Mouse (Mus musculus): ENCODE data around the gene Pnmal1. TPM values are rescaled to one million over a fixed set of nuclear protein-coding genes. Genes with fewer than 3 reads are reported as not detected.

Gene Pnmal1
- 0.11 and 0.36 TPM in 2 replicates for polyA plus RNA-seq (2015; fragmentation: Nextera tagmentation; extraction: Ambion mirVana)

DNA sequence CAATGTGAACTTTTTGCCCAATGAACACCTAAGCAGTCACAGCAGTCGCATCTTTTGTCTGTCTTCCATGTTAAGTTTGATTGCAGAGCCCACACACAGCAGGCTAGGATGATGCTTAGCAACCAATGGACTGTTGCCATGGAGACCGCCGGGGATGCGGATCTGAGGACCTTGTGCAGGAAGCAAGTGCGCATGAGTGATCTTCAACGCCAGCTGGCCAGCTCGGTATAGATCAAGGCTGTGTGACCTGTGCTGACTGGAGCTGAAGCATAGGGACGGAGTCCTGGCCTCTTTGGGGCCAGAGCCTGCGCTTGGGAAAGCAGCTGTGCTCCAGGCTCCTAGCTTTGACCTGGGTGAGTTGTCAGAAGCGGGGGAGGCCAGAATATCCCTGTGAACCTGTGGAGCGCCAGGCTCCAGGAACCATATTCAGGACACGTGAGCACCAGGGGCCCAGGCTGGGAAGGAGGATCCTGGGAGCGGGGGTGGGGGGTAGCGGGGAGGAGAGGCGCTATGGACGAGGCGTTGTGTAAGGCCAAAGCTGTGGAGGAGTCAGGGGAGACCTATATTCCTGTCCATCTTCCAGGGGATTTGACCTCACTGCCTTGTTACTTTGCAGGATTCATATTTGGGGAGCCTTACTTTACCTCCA, at the start of gene Pnmal1:
TSS of gene Pnmal1 (plus strand) at position 141 of the 649 bp plus-strand sequence.
- ATAC-seq (ENCODE audit: borderline replicate concordance, extremely low read depth, low FRiP score, low TSS enrichment): peak; percentile 55; the same call in 1 of the 2 replicates
- 19% methylated on average over 17 of the region's 17 CpGs for WGBS
- no peak within 1 kb of the TSS for H3K9ac ChIP-seq

GRCm38 (mm10) chr7:16909909-16910308, 49.6 kb upstream of the Pnmal1 start:
- Histone ChIP-seq H3K4me2 (no peak overlapping the region), H3K9me3 (no peaks in the 10 kb centered on the region), H3K4me1 (peaks cover 29% of the 10 kb centered on the region), H3K27me3 (no peaks in the 10 kb centered on the region; the same call in 1 of the 2 replicates), H3K9ac (no peak overlapping the region), H3K36me3 (peaks cover 10% of the 10 kb centered on the region), H3K4me3 (no peak overlapping the region), H3K27ac (no peak overlapping the region)
- WGBS: 38% methylated on average over 10 of the region's 10 CpGs
- no peak for ATAC-seq (ENCODE audit: borderline replicate concordance, extremely low read depth, low FRiP score, low TSS enrichment)

More for the DNA sequence above, at the start of gene Pnmal1:
- H3K4me3 ChIP-seq: no peak within 1 kb of the TSS
- no peak within 1 kb of the TSS for H3K4me2 ChIP-seq
- no peaks in the 10 kb centered on the region for H3K36me3 ChIP-seq
- H3K9me3 ChIP-seq: no peaks in the 10 kb centered on the region
- no peaks in the 10 kb centered on the region for H3K4me1 ChIP-seq
- H3K27ac ChIP-seq: no peak within 1 kb of the TSS
- no peaks in the 10 kb centered on the region; the same call in 1 of the 2 replicates for H3K27me3 ChIP-seq

DNA sequence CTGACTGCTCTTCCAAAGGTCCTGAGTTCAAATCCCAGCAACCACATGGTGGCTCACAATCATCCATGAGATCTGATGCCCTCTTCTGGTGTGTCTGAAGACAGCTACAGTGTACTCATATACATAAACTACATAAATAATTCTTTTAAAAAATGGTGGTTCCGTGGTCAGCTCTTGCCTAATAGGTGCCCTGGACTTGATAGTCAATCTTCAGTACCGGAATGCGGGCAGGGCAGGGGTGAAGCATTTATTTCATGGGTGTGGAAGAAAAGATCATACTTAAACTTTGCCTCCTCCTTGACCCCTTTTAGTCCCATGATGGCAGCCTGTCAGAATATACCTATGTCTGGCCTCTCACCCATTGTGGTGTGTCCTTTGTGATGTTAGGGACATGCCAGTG, 47.6 kb upstream of the Pnmal1 start:
- H3K4me2 ChIP-seq: no peak overlapping the region
- ATAC-seq (ENCODE audit: borderline replicate concordance, extremely low read depth, low FRiP score, low TSS enrichment): no peak
- 85% methylated on average over 3 of the region's 3 CpGs for WGBS
- H3K27ac ChIP-seq: no peak overlapping the region
- H3K9ac ChIP-seq: no peak overlapping the region
- peaks cover 28% of the 10 kb centered on the region for H3K36me3 ChIP-seq
- H3K4me3 ChIP-seq: no peak overlapping the region
- no peaks in the 10 kb centered on the region for H3K9me3 ChIP-seq
- H3K4me1 ChIP-seq: peaks cover 28% of the 10 kb centered on the region
- H3K27me3 ChIP-seq: no peaks in the 10 kb centered on the region; the same call in 1 of the 2 replicates

- H3K4me1 ChIP-seq: peaks cover 27% of the 10 kb centered on the region
- H3K4me3 ChIP-seq: no peak overlapping the region
- no peak overlapping the region for H3K4me2 ChIP-seq
- 60% methylated on average over 6 of the region's 6 CpGs for WGBS
- H3K27ac ChIP-seq: no peak overlapping the region
- peaks cover 32% of the 10 kb centered on the region for H3K36me3 ChIP-seq
- no peak overlapping the region for H3K9ac ChIP-seq
- no peaks in the 10 kb centered on the region; the same call in 1 of the 2 replicates for H3K27me3 ChIP-seq
- no peak for ATAC-seq (ENCODE audit: borderline replicate concordance, extremely low read depth, low FRiP score, low TSS enrichment)
- H3K9me3 ChIP-seq: no peaks in the 10 kb centered on the region
Observed at GRCm38 (mm10) chr7:16912360-16912759, 47.1 kb upstream of the Pnmal1 start.

- Histone ChIP-seq H3K9ac (no peak overlapping the region), H3K36me3 (peaks cover 48% of the 10 kb centered on the region), H3K27me3 (no peaks in the 10 kb centered on the region), H3K4me3 (no peak overlapping the region), H3K4me1 (peaks cover 34% of the 10 kb centered on the region), H3K9me3 (no peaks in the 10 kb centered on the region), H3K4me2 (no peak overlapping the region), H3K27ac (no peak overlapping the region)
- WGBS: 30% methylated on average over 10 of the region's 10 CpGs
- ATAC-seq (ENCODE audit: borderline replicate concordance, extremely low read depth, low FRiP score, low TSS enrichment): peak; percentile 43; the same call in 1 of the 2 replicates
Observed at GRCm38 (mm10) chr7:16913806-16914452, 45.5 kb upstream of the Pnmal1 start.

DNA sequence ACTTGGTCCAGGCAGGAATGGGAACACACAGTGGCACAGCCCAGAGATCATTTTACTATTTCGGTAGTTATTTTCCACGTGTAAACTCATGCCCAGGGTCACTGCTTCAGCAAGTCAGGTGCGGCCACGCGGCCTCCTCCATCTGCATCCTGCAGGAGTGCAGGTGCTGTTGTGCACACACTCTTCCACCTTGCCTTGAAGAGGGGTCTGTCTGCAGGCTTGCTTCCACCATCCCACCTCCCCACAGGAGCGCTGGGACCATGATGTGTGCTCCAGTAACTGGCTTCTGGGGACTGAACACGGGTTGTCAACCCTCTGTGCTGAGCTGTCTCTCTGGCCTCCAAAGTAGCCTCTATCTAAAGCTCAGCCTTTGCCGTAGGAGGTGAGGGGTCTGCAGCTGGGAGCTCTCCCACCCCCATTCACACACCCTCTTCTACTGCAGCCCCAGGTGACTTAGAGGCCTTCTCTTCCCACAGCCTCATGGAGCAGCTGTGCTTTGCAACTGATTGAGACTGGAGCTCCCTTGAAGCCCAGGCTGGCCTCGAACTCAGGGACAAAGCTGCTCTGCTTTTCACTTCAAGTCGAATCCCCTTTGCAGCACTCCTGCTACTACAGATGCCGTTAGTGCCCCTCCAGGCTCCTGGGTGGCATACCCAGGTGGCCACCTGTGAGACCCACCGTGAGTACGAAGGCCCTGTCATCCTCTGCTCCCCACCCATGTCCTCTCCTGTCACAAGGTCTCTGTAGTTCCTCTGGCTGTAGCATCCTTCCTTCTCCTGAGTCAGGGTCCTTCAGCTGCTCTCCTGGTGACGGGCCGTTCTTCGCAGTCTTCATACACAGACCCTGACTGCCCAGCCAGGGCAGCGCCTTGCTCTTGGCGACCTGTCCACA, 44.8 kb upstream of the Pnmal1 start:
- no peak overlapping the region for H3K27ac ChIP-seq
- no peaks in the 10 kb centered on the region for H3K27me3 ChIP-seq
- ATAC-seq (ENCODE audit: borderline replicate concordance, extremely low read depth, low FRiP score, low TSS enrichment): no peak
- no peak overlapping the region for H3K4me3 ChIP-seq
- peaks cover 53% of the 10 kb centered on the region for H3K36me3 ChIP-seq
- peaks cover 37% of the 10 kb centered on the region for H3K4me1 ChIP-seq
- 81% methylated on average over 18 of the region's 18 CpGs for WGBS
- H3K4me2 ChIP-seq: no peak overlapping the region
- H3K9ac ChIP-seq: no peak overlapping the region
- H3K9me3 ChIP-seq: no peaks in the 10 kb centered on the region

DNA sequence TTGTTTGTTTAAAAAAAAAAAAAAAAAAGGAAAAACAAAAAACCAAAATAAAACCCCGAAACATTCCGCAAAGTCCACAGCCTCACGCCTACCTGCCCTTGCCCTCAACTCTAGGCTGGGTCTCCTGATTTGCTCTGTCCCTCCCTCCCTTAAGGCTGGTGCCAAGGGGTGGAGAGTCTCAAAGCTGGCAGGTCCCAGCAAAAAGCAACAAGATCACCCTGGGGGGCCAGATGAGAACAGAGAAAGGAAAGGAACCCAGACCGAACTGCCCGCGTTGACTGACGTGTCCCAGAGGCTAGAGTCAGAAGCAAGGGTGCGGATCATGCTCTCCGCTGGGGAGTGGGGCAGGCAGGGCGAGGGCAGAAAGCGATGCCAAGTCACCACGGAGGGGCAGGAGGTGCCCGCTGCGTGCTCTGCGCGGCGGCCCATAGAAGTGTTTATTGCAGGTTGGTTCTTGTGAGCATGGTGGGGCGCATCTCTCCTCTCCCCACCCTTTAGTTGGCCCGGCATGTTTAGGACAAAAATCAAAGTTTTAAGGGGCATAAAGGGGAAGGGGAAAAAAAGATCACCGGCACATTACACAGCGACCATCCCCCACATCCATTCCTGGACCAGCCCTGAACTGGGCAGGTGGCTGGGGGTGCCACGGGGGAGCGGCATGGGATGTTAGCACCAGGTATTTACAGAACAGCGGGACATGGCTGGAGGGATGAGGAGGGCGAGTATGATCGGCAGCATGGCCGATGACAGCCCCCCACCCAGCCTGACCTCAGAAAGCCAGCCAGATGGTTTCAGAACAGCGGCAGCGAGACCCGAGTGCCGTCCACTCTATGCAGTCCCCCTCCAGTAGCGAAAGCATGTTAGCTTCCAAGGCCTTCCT, 43.8 kb upstream of the Pnmal1 start:
- Histone ChIP-seq H3K27me3 (no peaks in the 10 kb centered on the region), H3K36me3 (peaks cover 57% of the 10 kb centered on the region), H3K4me3 (no peak overlapping the region), H3K27ac (no peak overlapping the region), H3K4me2 (no peak overlapping the region), H3K4me1 (peaks cover 42% of the 10 kb centered on the region), H3K9ac (no peak overlapping the region), H3K9me3 (no peaks in the 10 kb centered on the region)
- 78% methylated on average over 32 of the region's 32 CpGs for WGBS
- no peak for ATAC-seq (ENCODE audit: borderline replicate concordance, extremely low read depth, low FRiP score, low TSS enrichment)

- H3K36me3 ChIP-seq: peaks cover 61% of the 10 kb centered on the region
- ATAC-seq (ENCODE audit: borderline replicate concordance, extremely low read depth, low FRiP score, low TSS enrichment): no peak
- 51% methylated on average over 29 of the region's 30 CpGs for WGBS
- no peak overlapping the region for H3K4me3 ChIP-seq
- H3K27ac ChIP-seq: no peak overlapping the region
- no peak overlapping the region for H3K4me2 ChIP-seq
- no peaks in the 10 kb centered on the region for H3K9me3 ChIP-seq
- peaks cover 51% of the 10 kb centered on the region for H3K4me1 ChIP-seq
- no peaks in the 10 kb centered on the region for H3K27me3 ChIP-seq
- no peak overlapping the region for H3K9ac ChIP-seq
Observed at GRCm38 (mm10) chr7:16916342-16917265, 42.9 kb upstream of the Pnmal1 start.

DNA sequence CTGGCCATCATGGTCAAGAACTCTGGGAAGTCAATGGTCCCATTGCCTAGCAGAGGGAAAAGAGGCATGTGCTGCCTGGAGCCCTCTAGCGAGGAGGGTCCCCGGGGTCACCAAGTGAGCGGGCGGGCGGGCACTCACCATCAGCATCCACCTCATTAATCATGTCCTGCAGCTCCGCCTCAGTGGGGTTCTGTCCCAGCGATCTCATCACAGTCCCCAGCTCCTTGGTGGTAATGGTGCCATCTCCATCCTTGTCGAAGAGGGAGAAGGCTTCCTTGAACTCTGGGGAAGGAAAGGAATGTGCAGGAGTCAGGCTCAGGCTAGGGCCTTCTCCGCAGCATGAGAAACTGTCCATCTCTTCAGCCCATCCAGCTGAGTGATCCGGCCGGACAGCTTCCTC, 42.0 kb upstream of the Pnmal1 start:
- Histone ChIP-seq H3K27ac (no peak overlapping the region), H3K4me2 (no peak overlapping the region), H3K4me3 (no peak overlapping the region), H3K9ac (no peak overlapping the region), H3K9me3 (no peaks in the 10 kb centered on the region), H3K36me3 (peaks cover 61% of the 10 kb centered on the region), H3K4me1 (peaks cover 60% of the 10 kb centered on the region), H3K27me3 (no peaks in the 10 kb centered on the region)
- no peak for ATAC-seq (ENCODE audit: borderline replicate concordance, extremely low read depth, low FRiP score, low TSS enrichment)
- 60% methylated on average over 11 of the region's 11 CpGs for WGBS

DNA sequence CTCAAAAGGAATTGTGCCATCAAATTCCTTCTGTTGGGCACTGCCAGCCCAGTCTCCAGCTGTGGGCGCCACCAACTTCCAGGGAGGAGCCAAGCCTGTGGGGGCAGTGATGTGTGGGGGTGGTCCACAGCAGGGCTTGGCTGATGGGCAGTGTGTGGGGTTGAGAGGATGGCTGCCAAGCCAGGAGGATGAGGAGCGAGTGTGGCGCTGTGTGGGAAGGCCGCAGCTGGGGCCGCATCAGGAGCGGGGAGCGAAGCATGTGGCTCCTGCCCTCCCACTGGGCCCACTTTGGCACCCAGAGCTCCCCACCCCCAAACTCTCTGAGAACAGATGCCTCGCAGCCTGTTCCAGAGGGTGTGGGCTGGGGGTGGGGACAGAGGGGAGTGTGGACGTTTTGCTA, 41.5 kb upstream of the Pnmal1 start:
- peaks cover 61% of the 10 kb centered on the region for H3K36me3 ChIP-seq
- no peak for ATAC-seq (ENCODE audit: borderline replicate concordance, extremely low read depth, low FRiP score, low TSS enrichment)
- WGBS: 75% methylated on average over 9 of the region's 9 CpGs

More for the DNA sequence above, 41.5 kb upstream of the Pnmal1 start:
- Histone ChIP-seq H3K4me2 (no peak overlapping the region), H3K27me3 (no peaks in the 10 kb centered on the region), H3K4me1 (peaks cover 65% of the 10 kb centered on the region), H3K9me3 (no peaks in the 10 kb centered on the region), H3K4me3 (no peak overlapping the region), H3K9ac (peak overlapping the region; percentile 24; the same call in 1 of the 2 replicates), H3K27ac (no peak overlapping the region)

All from lung, embryonic 15.5 days (tissue).